Mouse (Mus musculus) intestine, postnatal 0 days (tissue): ENCODE results near the gene Rgma. TPM values are rescaled to one million over a fixed set of nuclear protein-coding genes. Genes with fewer than 3 reads are reported as not detected.

Source experiments
- ATAC-seq: fragments of 200-750 bp; cut with Nextera tagmentation; 2 replicates; pipeline ENCODE4 v1.8.0; 2017; ENCODE audit warnings: mild to moderate bottlenecking, moderate TSS enrichment, moderate library complexity
- H3K27ac ChIP-seq: fragments of 300-500 bp; sonication (generic); 2 replicates; pipeline ENCODE4 v1.5.1; 2014; ENCODE audit warnings: mild to moderate bottlenecking, low read depth, low read length, moderate library complexity
- H3K27me3 ChIP-seq: fragments of 300-500 bp; sonication (generic); replicated peaks from 2 replicates; pipeline ENCODE4 v1.6.1; 2014; ENCODE audit warnings: low read length, mixed read lengths; ENCODE audit not compliant: control insufficient read depth, insufficient read depth
- H3K36me3 ChIP-seq: fragments of 300-500 bp; sonication (generic); 2 replicates; pipeline ENCODE4 v1.6.1; 2014; ENCODE audit warnings: mild to moderate bottlenecking, moderate library complexity; ENCODE audit not compliant: control insufficient read depth, insufficient read depth
- H3K4me1 ChIP-seq: fragments of 300-500 bp; sonication (generic); replicated peaks from 2 replicates; pipeline ENCODE4 v1.6.1; 2014; ENCODE audit warnings: antibody characterized with exemption, low read length, mixed read lengths; ENCODE audit not compliant: control insufficient read depth, insufficient read depth
- H3K4me2 ChIP-seq: fragments of 300-500 bp; sonication (generic); replicated peaks from 2 replicates; pipeline ENCODE4 v1.6.1; 2014; ENCODE audit warnings: low read depth, mild to moderate bottlenecking, moderate library complexity
- H3K4me3 ChIP-seq: fragments of 300-500 bp; sonication (generic); 2 replicates; pipeline ENCODE4 v1.5.1; 2014; ENCODE audit warnings: low read depth, low read length
- H3K9ac ChIP-seq: fragments of 300-500 bp; sonication (generic); 2 replicates; pipeline ENCODE4 v1.6.1; 2014; ENCODE audit warnings: mild to moderate bottlenecking, low read depth, low read length
- H3K9me3 ChIP-seq: fragments of 300-500 bp; sonication (generic); 2 replicates; pipeline ENCODE4 v1.6.1; 2016; ENCODE audit warnings: mixed run types; ENCODE audit not compliant: control insufficient read depth
- CTCF ChIP-seq: sonication (generic); IDR thresholded peaks from 2 replicates; pipeline ENCODE4 v1.5.1; 2016; ENCODE audit warnings: low read depth, mild to moderate bottlenecking, control low read depth, antibody characterized with exemption, moderate library complexity
- WGBS: fragments of 180-500 bp; shearing (Covaris S2); extraction: QIAGEN DNeasy Blood & Tissue Kit; methylation state at CpG from one replicate; pipeline ENCODE4 v1.1.7; 2014; 5-methylcytosine and 5-hydroxymethylcytosine counted together
- polyA plus RNA-seq: library from polyadenylated mRNA; unstranded; fragments of >200 nt; fragmentation: Nextera tagmentation; extraction: Ambion mirVana; gene quantifications from 2 replicates; pipeline ENCODE4 v1.2.1, GENCODE M21; 2015

Gene Rgma
- polyA plus RNA-seq, 1 experiment from 2014 or later, result 4.9 TPM

DNA sequence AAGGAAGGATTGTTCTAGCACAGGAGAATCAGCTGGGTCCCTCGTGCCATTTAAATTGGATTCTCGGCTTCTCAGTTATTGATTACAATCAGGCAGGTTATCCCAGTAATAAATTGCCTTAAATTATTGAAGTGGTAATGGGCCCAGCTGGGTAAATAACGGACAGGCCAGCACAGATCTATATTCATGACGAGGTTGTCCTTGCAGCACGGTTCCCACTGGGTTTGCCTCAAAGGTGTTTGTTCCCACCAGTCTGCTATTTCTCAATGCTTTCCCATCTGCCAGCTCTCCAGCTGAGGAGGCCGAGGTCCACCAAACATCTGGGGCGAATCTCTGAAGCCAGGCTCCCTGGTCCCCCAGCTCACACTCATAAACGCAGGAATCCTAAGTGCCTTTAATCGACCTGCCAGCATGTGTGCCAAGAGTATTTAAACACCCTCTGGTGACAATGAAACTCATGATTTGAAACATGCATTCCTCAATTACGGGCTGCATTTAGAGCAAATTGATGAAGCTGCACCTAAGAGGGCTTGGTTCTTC, 26.7 kb upstream of the Rgma start:
- Histone ChIP-seq H3K27me3 (no peaks in the 10 kb centered on the region), H3K4me3 (no peak overlapping the region), H3K9me3 (no peaks in the 10 kb centered on the region), H3K36me3 (no peaks in the 10 kb centered on the region), H3K4me2 (no peak overlapping the region), H3K9ac (no peak overlapping the region), H3K4me1 (no peaks in the 10 kb centered on the region), H3K27ac (no peak overlapping the region)
- no peak for TF ChIP-seq CTCF
- WGBS, result 34% methylated on average over 10 of the region's 10 CpGs
- ATAC-seq, result no peak

DNA sequence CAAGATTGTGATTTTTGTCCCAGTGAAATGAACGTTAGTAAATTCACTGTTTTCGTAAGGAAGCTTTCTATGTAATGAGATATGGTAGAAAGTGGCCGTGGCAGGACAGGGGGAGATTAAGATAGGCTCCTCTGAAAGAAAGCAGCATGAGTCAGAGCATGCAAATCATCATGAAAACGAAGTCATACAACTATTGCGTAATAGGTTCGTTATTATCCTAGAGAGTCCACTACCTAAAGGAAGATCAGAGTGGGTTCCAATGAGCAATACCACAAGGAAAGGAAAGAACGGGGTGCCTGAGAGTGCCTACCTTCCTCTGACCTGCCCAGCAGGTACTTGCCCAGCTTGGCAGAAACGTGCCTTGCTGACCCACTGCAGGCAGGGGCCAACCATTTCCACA, 26.2 kb upstream of the Rgma start:
- Histone ChIP-seq H3K4me2 (no peak overlapping the region), H3K4me3 (no peak overlapping the region), H3K4me1 (no peaks in the 10 kb centered on the region), H3K27ac (no peak overlapping the region), H3K9ac (no peak overlapping the region), H3K9me3 (no peaks in the 10 kb centered on the region), H3K27me3 (no peaks in the 10 kb centered on the region), H3K36me3 (no peaks in the 10 kb centered on the region)
- no peak for ATAC-seq
- 63% methylated on average over 8 of the region's 8 CpGs for WGBS
- no peak for TF ChIP-seq CTCF

DNA sequence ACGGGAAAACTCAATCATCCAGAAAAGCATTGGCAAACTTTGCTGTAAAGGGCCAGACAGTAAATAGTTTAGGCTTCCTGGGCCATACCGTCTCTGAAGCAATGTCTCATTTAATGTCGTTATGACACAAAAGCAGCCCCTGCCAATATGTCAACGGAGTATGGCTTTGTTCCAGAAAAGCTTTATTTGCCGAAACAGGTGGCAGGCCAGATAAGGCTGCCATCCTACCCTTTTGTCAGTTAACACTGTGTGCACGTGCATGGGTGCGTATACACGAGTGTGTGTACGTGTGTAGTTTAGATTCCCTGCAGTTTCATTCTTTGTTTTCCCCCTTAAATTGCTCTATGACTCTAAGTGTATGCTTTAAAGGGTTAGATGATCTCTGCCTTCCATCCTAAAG, 20.1 kb upstream of the Rgma start:
- Histone ChIP-seq H3K36me3 (no peaks in the 10 kb centered on the region), H3K27ac (no peak overlapping the region), H3K27me3 (no peaks in the 10 kb centered on the region), H3K4me2 (no peak overlapping the region), H3K9me3 (no peaks in the 10 kb centered on the region), H3K4me1 (no peaks in the 10 kb centered on the region), H3K9ac (no peak overlapping the region), H3K4me3 (no peak overlapping the region)
- no peak for TF ChIP-seq CTCF
- no peak for ATAC-seq
- WGBS, result 51% methylated on average over 9 of the region's 9 CpGs

DNA sequence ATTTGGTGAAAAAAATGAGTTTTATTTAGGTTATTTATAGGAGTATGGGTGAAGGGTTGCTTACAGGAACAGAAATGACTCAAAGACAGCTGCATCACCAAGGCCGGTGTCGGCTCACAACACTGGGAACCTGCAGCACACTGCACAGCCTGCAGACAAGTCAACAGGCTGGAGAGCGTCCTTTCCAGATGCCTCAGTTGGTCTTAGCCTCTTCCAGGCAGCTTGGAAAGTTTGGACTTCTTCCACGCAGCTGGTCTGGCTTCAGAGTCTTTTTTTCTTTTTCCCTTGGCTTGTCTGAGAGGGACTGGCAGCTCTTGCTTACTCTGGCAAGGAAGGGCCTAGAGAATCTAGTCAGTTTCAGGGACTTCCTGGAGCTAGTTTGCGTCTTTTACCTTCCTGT, 18.4 kb upstream of the Rgma start:
- TF ChIP-seq CTCF, result no peak
- no peak overlapping the region for H3K4me3 ChIP-seq
- no peak overlapping the region for H3K4me2 ChIP-seq
- no peaks in the 10 kb centered on the region for H3K4me1 ChIP-seq
- H3K27ac ChIP-seq, result no peak overlapping the region
- ATAC-seq, result no peak
- H3K9ac ChIP-seq, result no peak overlapping the region
- H3K27me3 ChIP-seq, result no peaks in the 10 kb centered on the region
- no peaks in the 10 kb centered on the region for H3K9me3 ChIP-seq
- H3K36me3 ChIP-seq, result no peaks in the 10 kb centered on the region
- 86% methylated on average over 5 of the region's 5 CpGs for WGBS

DNA sequence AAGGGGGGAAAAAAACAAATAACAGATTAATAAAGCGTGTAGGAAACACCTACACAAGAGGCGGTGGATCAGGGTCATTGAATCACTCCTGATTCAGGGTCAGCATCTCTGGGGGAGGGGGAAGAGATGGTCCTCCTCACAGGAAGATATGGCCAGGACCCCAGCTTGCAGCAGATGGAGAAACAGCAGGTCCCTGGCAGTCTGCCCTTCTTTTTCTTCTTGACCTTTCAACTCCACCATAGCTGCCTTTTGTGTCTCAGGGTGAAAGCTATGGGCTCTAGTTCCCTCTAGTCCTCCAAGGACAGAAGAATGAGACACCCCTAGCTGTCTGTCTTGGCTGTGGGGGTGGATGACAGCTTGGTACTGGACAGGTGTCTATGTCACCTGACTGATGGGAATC, 17.7 kb upstream of the Rgma start:
- H3K27me3 ChIP-seq, result no peaks in the 10 kb centered on the region
- no peak for ATAC-seq
- TF ChIP-seq CTCF, result no peak
- H3K27ac ChIP-seq, result no peak overlapping the region
- H3K9ac ChIP-seq, result no peak overlapping the region
- H3K36me3 ChIP-seq, result no peaks in the 10 kb centered on the region
- no peak overlapping the region for H3K4me2 ChIP-seq
- 92% methylated on average over 2 of the region's 2 CpGs for whole genome bisulfite sequencing
- H3K9me3 ChIP-seq, result no peaks in the 10 kb centered on the region
- no peak overlapping the region for H3K4me3 ChIP-seq
- no peaks in the 10 kb centered on the region for H3K4me1 ChIP-seq

DNA sequence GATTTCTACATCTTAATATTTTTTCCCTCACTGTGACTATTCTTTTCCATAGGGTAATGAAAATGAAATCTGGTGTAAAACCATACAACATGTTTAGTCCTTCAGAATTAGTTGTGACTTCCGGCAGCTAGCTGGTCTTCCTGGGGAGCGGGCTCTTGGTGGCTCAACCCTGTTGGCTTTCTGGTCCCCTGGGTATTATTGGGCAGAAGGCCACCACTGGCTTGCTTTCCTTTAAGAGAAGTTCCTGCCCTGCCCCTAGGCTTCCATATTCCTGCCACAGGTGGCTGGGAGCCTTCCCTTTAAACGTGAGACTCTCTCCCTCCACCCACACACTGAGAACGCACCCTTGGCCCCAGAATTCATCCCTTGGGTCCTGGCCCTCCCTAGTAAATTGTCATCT, 9.8 kb upstream of the Rgma start:
- Histone ChIP-seq H3K4me3 (no peak overlapping the region), H3K27me3 (no peaks in the 10 kb centered on the region), H3K9ac (no peak overlapping the region), H3K9me3 (no peaks in the 10 kb centered on the region), H3K27ac (no peak overlapping the region), H3K4me2 (no peak overlapping the region), H3K4me1 (no peaks in the 10 kb centered on the region), H3K36me3 (no peaks in the 10 kb centered on the region)
- WGBS, result 77% methylated on average over 4 of the region's 4 CpGs
- no peak for ATAC-seq
- no peak for TF ChIP-seq CTCF

DNA sequence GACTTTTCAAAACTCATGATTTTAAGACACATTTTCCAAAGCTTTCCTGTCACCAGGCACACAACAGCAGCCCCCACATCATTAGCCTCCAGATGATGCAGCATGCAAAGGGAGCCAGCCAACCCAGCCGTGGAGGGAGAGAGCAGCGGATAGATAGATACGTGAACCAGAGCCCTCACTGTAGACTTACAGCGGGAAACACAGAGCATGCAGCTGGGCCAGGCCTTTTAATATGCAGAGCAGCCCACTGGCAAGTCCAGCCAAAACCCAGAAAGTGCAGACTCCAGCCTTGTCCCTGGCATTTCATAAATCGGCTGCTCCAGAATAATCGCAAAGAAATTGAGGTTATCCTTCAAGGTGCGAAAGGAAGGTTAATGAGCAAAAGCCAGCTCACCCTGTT, 9.3 kb upstream of the Rgma start:
- no peak overlapping the region for H3K9ac ChIP-seq
- no peaks in the 10 kb centered on the region for H3K27me3 ChIP-seq
- no peak for TF ChIP-seq CTCF
- H3K9me3 ChIP-seq, result no peaks in the 10 kb centered on the region
- ATAC-seq, result no peak
- no peak overlapping the region for H3K4me2 ChIP-seq
- no peak overlapping the region for H3K4me3 ChIP-seq
- H3K36me3 ChIP-seq, result no peaks in the 10 kb centered on the region
- H3K4me1 ChIP-seq, result no peaks in the 10 kb centered on the region
- 78% methylated on average over 7 of the region's 7 CpGs for WGBS
- H3K27ac ChIP-seq, result no peak overlapping the region
